Mouse (Mus musculus) limb, embryonic 15.5 days (tissue): ENCODE measurements around the gene Ptpn14. TPM values are rescaled to one million over a fixed set of nuclear protein-coding genes. Genes with fewer than 3 reads are reported as not detected.

Experiments used
- ATAC-seq: fragments of 200-750 bp; cut with Nextera tagmentation; 2 replicates; pipeline ENCODE4 v1.8.0; 2017; ENCODE audit warnings: low read depth, moderate TSS enrichment; ENCODE audit not compliant: insufficient number of reproducible peaks, low FRiP score, low TSS enrichment
- H3K27ac ChIP-seq: fragments of 300-500 bp; sonication (generic); 2 replicates; pipeline ENCODE4 v1.5.1; 2015; ENCODE audit warnings: moderate library complexity, mild to moderate bottlenecking, inconsistent platforms
- H3K27me3 ChIP-seq: fragments of 300-500 bp; sonication (generic); 2 replicates; pipeline ENCODE4 v1.6.1; 2015; ENCODE audit warnings: inconsistent platforms
- H3K36me3 ChIP-seq: fragments of 300-500 bp; sonication (generic); 2 replicates; pipeline ENCODE4 v1.6.1; 2015; ENCODE audit warnings: inconsistent platforms
- H3K4me1 ChIP-seq: fragments of 300-500 bp; sonication (generic); 2 replicates; pipeline ENCODE4 v1.6.1; 2015; ENCODE audit warnings: inconsistent platforms
- H3K4me2 ChIP-seq: fragments of 300-500 bp; sonication (generic); 2 replicates; pipeline ENCODE4 v1.6.1; 2015; ENCODE audit warnings: mild to moderate bottlenecking, inconsistent platforms
- H3K4me3 ChIP-seq: fragments of 300-500 bp; sonication (generic); 2 replicates; pipeline ENCODE4 v1.5.1; 2015; ENCODE audit warnings: mild to moderate bottlenecking, inconsistent platforms
- H3K9ac ChIP-seq: fragments of 300-500 bp; sonication (generic); 2 replicates; pipeline ENCODE4 v1.6.1; 2015; ENCODE audit warnings: inconsistent platforms
- H3K9me3 ChIP-seq: fragments of 300-500 bp; sonication (generic); 2 replicates; pipeline ENCODE4 v1.6.1; 2016; ENCODE audit warnings: inconsistent platforms
- WGBS: fragments of 180-500 bp; shearing (Covaris S2); methylation state at CpG from one replicate; pipeline ENCODE4 v1.1.7; 2015; 5-methylcytosine and 5-hydroxymethylcytosine counted together
- polyA plus RNA-seq: library from polyadenylated mRNA; unstranded; fragments of >200 nt; fragmentation: Nextera tagmentation; extraction: Ambion mirVana; gene quantifications from 2 replicates; pipeline ENCODE4 v1.2.1, GENCODE M21; 2015

The Ptpn14 gene
- polyA plus RNA-seq, 1 experiment from 2014 or later, result 11.8 TPM

- 66% methylated on average over 5 of the region's 5 CpGs for WGBS
- ATAC-seq, result no peak
- Histone ChIP-seq H3K36me3 (0 out of 2 replicates have a peak, but pooled peaks cover 2% of the 10 kb centered on the region), H3K4me2 (no peak overlapping the region), H3K9me3 (no peaks in the 10 kb centered on the region), H3K27ac (peak overlapping the region; percentile 47; the same call in 1 of the 2 replicates), H3K27me3 (no peaks in the 10 kb centered on the region), H3K9ac (no peak overlapping the region), H3K4me1 (peaks cover 28% of the 10 kb centered on the region), H3K4me3 (no peak overlapping the region)
Observed at GRCm38 (mm10) chr1:189750233-189750632, 22.2 kb downstream of the Ptpn14 start.

GRCm38 (mm10) chr1:189752245-189752644, 24.2 kb downstream of the Ptpn14 start:
- Histone ChIP-seq H3K4me2 (no peak overlapping the region), H3K9ac (no peak overlapping the region), H3K4me1 (peaks cover 32% of the 10 kb centered on the region), H3K9me3 (no peaks in the 10 kb centered on the region), H3K4me3 (no peak overlapping the region), H3K27ac (no peak overlapping the region), H3K27me3 (no peaks in the 10 kb centered on the region), H3K36me3 (0 out of 2 replicates have a peak, but pooled peaks cover 2% of the 10 kb centered on the region)
- 80% methylated on average over 6 of the region's 6 CpGs for WGBS
- no peak for ATAC-seq

DNA sequence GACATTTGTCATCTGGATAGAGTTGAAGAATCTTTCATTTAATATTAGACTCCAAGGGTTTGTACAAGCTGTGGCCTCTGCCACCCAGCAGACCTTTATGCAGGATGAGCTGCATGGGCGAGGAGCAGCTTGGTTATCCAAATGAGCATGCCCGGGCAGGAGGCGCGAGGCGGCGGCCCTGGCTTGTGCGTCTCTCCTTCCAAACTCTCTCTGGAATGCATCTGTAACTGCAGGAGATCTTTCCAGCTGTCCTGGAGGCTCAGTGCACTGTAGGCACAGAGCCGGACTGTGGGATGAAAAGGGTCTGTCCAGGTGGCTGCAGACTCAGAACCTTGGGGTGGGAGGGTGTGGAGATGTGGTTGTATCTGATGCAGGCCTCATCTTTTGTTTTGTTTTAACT, 27.0 kb downstream of the Ptpn14 start:
- no peak overlapping the region for H3K4me2 ChIP-seq
- ATAC-seq, result no peak
- 58% methylated on average over 8 of the region's 8 CpGs for WGBS

GRCm38 (mm10) chr1:189756306-189757053, 28.4 kb downstream of the Ptpn14 start:
- H3K9ac ChIP-seq, result no peak overlapping the region
- no peak for ATAC-seq
- H3K4me1 ChIP-seq, result peaks cover 37% of the 10 kb centered on the region

More for the DNA sequence above, 27.0 kb downstream of the Ptpn14 start:
- H3K4me1 ChIP-seq, result peaks cover 28% of the 10 kb centered on the region
- H3K4me3 ChIP-seq, result no peak overlapping the region
- H3K36me3 ChIP-seq, result 0 out of 2 replicates have a peak, but pooled peaks cover 2% of the 10 kb centered on the region
- no peaks in the 10 kb centered on the region for H3K27me3 ChIP-seq
- no peak overlapping the region for H3K9ac ChIP-seq
- no peaks in the 10 kb centered on the region for H3K9me3 ChIP-seq
- peak overlapping the region; percentile 47 for H3K27ac ChIP-seq

GRCm38 (mm10) chr1:189757054-189757408, 29.0 kb downstream of the Ptpn14 start:
- H3K4me1 ChIP-seq, result peaks cover 41% of the 10 kb centered on the region
- H3K27me3 ChIP-seq, result no peaks in the 10 kb centered on the region
- no peaks in the 10 kb centered on the region for H3K9me3 ChIP-seq
- 0 out of 2 replicates have a peak, but pooled peaks cover 2% of the 10 kb centered on the region for H3K36me3 ChIP-seq
- H3K4me2 ChIP-seq, result no peak overlapping the region
- H3K27ac ChIP-seq, result peak overlapping the region; percentile 33; the same call in 1 of the 2 replicates
- H3K4me3 ChIP-seq, result no peak overlapping the region
- ATAC-seq, result no peak
- H3K9ac ChIP-seq, result no peak overlapping the region
- WGBS, result 42% methylated on average over 7 of the region's 7 CpGs

More at GRCm38 (mm10) chr1:189756306-189757053, 28.4 kb downstream of the Ptpn14 start:
- no peaks in the 10 kb centered on the region for H3K9me3 ChIP-seq
- 0 out of 2 replicates have a peak, but pooled peaks cover 2% of the 10 kb centered on the region for H3K36me3 ChIP-seq
- H3K4me2 ChIP-seq, result peak overlapping the region; percentile 8; the same call in 1 of the 2 replicates
- H3K27ac ChIP-seq, result peak overlapping the region; percentile 33
- no peak overlapping the region for H3K4me3 ChIP-seq
- 31% methylated on average over 19 of the region's 19 CpGs for WGBS
- H3K27me3 ChIP-seq, result no peaks in the 10 kb centered on the region

DNA sequence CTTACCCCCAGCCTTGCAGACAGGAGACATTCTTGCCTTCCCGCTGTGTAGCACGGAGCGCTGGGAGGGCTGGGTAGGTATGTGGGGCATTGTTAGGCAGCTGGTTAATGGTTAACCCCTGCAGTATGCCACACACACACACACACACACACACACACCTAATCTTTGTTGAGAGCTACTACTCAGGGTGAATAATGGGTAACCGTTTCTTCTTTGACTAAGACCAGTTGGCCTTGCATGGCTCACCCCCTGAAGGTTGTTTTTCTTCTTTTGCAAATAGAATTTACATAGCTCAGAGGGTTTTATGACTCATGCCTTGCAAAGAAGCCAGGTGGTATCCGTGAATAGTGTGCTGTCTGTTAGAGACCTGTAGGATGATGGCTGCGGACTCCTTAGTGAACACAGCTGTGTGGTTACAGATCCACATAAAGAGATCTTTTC, 33.5 kb downstream of the Ptpn14 start:
- 12% methylated on average over 6 of the region's 6 CpGs for WGBS
- no peak overlapping the region for H3K4me2 ChIP-seq
- H3K9ac ChIP-seq, result no peak overlapping the region
- H3K4me3 ChIP-seq, result no peak overlapping the region
- H3K36me3 ChIP-seq, result no peaks in the 10 kb centered on the region
- peak overlapping the region; percentile 44; the same call in 1 of the 2 replicates for H3K27ac ChIP-seq
- no peak for ATAC-seq
- H3K4me1 ChIP-seq, result peaks cover 23% of the 10 kb centered on the region
- no peaks in the 10 kb centered on the region for H3K9me3 ChIP-seq
- H3K27me3 ChIP-seq, result no peaks in the 10 kb centered on the region

GRCm38 (mm10) chr1:189764258-189764657, 36.2 kb downstream of the Ptpn14 start:
- Histone ChIP-seq H3K36me3 (no peaks in the 10 kb centered on the region), H3K9ac (no peak overlapping the region)

GRCm38 (mm10) chr1:189767164-189767563, 39.1 kb downstream of the Ptpn14 start:
- Histone ChIP-seq H3K4me3 (no peak overlapping the region), H3K27me3 (no peaks in the 10 kb centered on the region), H3K9me3 (no peaks in the 10 kb centered on the region), H3K9ac (no peak overlapping the region), H3K27ac (no peak overlapping the region), H3K4me2 (no peak overlapping the region), H3K4me1 (peaks cover 23% of the 10 kb centered on the region), H3K36me3 (peaks cover 6% of the 10 kb centered on the region; the same call in 1 of the 2 replicates)
- ATAC-seq, result no peak
- WGBS, result 57% methylated on average over 10 of the region's 10 CpGs

More at GRCm38 (mm10) chr1:189764258-189764657, 36.2 kb downstream of the Ptpn14 start:
- peaks cover 31% of the 10 kb centered on the region for H3K4me1 ChIP-seq
- 70% methylated on average over 5 of the region's 5 CpGs for WGBS
- H3K4me3 ChIP-seq, result no peak overlapping the region
- H3K27me3 ChIP-seq, result no peaks in the 10 kb centered on the region
- no peak overlapping the region for H3K27ac ChIP-seq
- no peaks in the 10 kb centered on the region for H3K9me3 ChIP-seq
- no peak overlapping the region for H3K4me2 ChIP-seq
- no peak for ATAC-seq

GRCm38 (mm10) chr1:189767910-189768309, 39.8 kb downstream of the Ptpn14 start:
- Histone ChIP-seq H3K36me3 (peaks cover 9% of the 10 kb centered on the region; the same call in 1 of the 2 replicates), H3K4me2 (no peak overlapping the region), H3K4me3 (no peak overlapping the region), H3K27me3 (no peaks in the 10 kb centered on the region), H3K9me3 (no peaks in the 10 kb centered on the region), H3K9ac (no peak overlapping the region), H3K4me1 (peaks cover 26% of the 10 kb centered on the region), H3K27ac (no peak overlapping the region)
- WGBS, result 62% methylated on average over 9 of the region's 9 CpGs
- ATAC-seq, result no peak

- Histone ChIP-seq H3K4me3 (no peak overlapping the region), H3K27ac (no peak overlapping the region), H3K4me1 (peaks cover 43% of the 10 kb centered on the region), H3K9me3 (no peaks in the 10 kb centered on the region), H3K9ac (no peak overlapping the region), H3K4me2 (no peak overlapping the region), H3K36me3 (peaks cover 9% of the 10 kb centered on the region; the same call in 1 of the 2 replicates), H3K27me3 (no peaks in the 10 kb centered on the region)
- whole genome bisulfite sequencing, result 82% methylated on average over 3 of the region's 3 CpGs
- ATAC-seq, result no peak
Observed at GRCm38 (mm10) chr1:189770516-189770915, 42.4 kb downstream of the Ptpn14 start.

DNA sequence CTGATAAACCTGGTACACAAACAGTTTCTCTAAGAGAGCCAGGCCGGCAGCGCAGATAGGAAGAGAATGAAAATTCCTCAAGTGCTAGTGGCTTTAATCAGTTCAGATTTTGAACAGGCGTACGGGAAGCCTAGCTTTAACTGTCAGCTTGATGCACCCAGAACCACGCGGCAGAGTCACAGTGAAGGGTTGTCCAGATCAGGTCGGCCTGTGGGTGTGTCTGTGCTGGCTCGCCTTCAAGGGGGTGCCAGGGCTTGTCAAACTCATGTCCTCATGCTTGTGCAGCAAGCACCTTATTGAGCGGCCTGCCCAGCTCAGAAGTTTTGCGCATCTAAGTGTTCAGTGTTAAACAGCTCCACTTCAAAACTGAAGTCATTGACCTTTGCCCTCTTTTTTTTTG, 44.6 kb downstream of the Ptpn14 start:
- H3K4me1 ChIP-seq, result peaks cover 43% of the 10 kb centered on the region
- no peak overlapping the region for H3K27ac ChIP-seq

GRCm38 (mm10) chr1:189774778-189775177, 46.7 kb downstream of the Ptpn14 start:
- H3K4me2 ChIP-seq, result no peak overlapping the region
- H3K27me3 ChIP-seq, result no peaks in the 10 kb centered on the region
- H3K36me3 ChIP-seq, result peaks cover 9% of the 10 kb centered on the region; the same call in 1 of the 2 replicates
- no peak overlapping the region for H3K27ac ChIP-seq
- H3K4me1 ChIP-seq, result peaks cover 52% of the 10 kb centered on the region
- no peak for ATAC-seq
- H3K9me3 ChIP-seq, result no peaks in the 10 kb centered on the region
- no peak overlapping the region for H3K9ac ChIP-seq
- H3K4me3 ChIP-seq, result no peak overlapping the region
- 85% methylated on average over 1 of the region's 1 CpGs for WGBS

More for the DNA sequence above, 44.6 kb downstream of the Ptpn14 start:
- H3K9me3 ChIP-seq, result no peaks in the 10 kb centered on the region
- peaks cover 9% of the 10 kb centered on the region; the same call in 1 of the 2 replicates for H3K36me3 ChIP-seq
- WGBS, result 76% methylated on average over 10 of the region's 10 CpGs
- H3K4me2 ChIP-seq, result no peak overlapping the region
- H3K9ac ChIP-seq, result no peak overlapping the region
- H3K4me3 ChIP-seq, result no peak overlapping the region
- no peaks in the 10 kb centered on the region for H3K27me3 ChIP-seq
- no peak for ATAC-seq
